Mouse (Mus musculus): Measurements from ENCODE around the gene Ddc. TPM values are rescaled to one million over a fixed set of nuclear protein-coding genes. Genes with fewer than 3 reads are reported as not detected.

Ddc gene
- total and polyA plus RNA-seq, 3 experiments = 0.17 to 0.33 TPM; not detected in 1

GRCm38 (mm10) chr11:11820251-11820650 lies 77.7 kb downstream of the Ddc start:
- DNase-seq (ENCODE audit: extremely low read depth) = peak; percentile 97
- in situ Hi-C loops (cut with MboI; ENCODE audit: low pct_ligation_motif_present, low pct_unique_long_range_greater_than_20kb, low sequenced_read_pairs) (loop anchor here (25.0 kb wide), 3 partner anchors 392 to 717 kb away; no protein-coding TSS in a partner anchor), dilution Hi-C loops (cut with MboI; ENCODE audit: extremely low pct_ligation_motif_present, extremely low pct_unique_long_range_greater_than_20kb, low sequenced_read_pairs) (loop anchor here (25.0 kb wide), 1 partner anchor 142 kb away; no protein-coding TSS in a partner anchor)
- Histone ChIP-seq H3K9me3 (replicated peaks; ENCODE audit: low read length) (no peaks in the 10 kb centered on the region), H3K4me2 (ENCODE audit: insufficient read depth, low read depth, poor library complexity, severe bottlenecking) (no peak overlapping the region), H3K27ac (ENCODE audit: insufficient read depth, low read depth) (no peak overlapping the region), H3K4me1 (ENCODE audit: control insufficient read depth in 1 of 2, insufficient read depth in 2 of 2) (peaks cover 6 to 29% of the 10 kb centered on the region in 2 experiments), H3K79me2 (replicated peaks; ENCODE audit: control insufficient read depth, extremely low read depth, insufficient read depth, poor library complexity, severe bottlenecking) (no peaks in the 10 kb centered on the region), H3K36me3 (replicated peaks in 1 of 2; ENCODE audit: control insufficient read depth in 1 of 2, insufficient read depth in 1 of 2, low read length in 1 of 2) (no peaks in the 10 kb centered on the region), H3K27me3 (replicated peaks) (no peaks in the 10 kb centered on the region), H3K9ac (ENCODE audit: insufficient read depth, low read depth) (0 out of 2 replicates have a peak overlapping the region, but pooled peaks have one; percentile 11), H3K4me3 (replicated peaks in 1 of 3; ENCODE audit: low read depth in 2 of 3, low read length in 2 of 3, poor library complexity in 1 of 3) (no peak overlapping the region)
- 0 out of 2 replicates have a peak, but pooled peaks have one; percentile 43 for TF ChIP-seq TBP (conservative IDR thresholded peaks at IDR 0.05; ENCODE audit: low read depth, low read length)
- no peak for TF ChIP-seq UBTF (IDR thresholded peaks at IDR 0.05; ENCODE audit: low read depth, low read length)
- no peak; the same call in none of the 2 replicates for TF ChIP-seq RAD21 (IDR thresholded peaks at IDR 0.05; ENCODE audit: low read depth, low read length)
- TF ChIP-seq POLR2A (IDR thresholded peaks at IDR 0.05; ENCODE audit: low read depth, low read length) = 0 out of 2 replicates have a peak, but pooled peaks have one; percentile 27
- peak; percentile 20; the same call in 1 of the 2 replicates for TF ChIP-seq MYC (IDR thresholded peaks at IDR 0.05; ENCODE audit: low read depth, low read length)
- TF ChIP-seq E2F4 (IDR thresholded peaks at IDR 0.05; ENCODE audit: insufficient replicate concordance, low read depth, low read length) = no peak
- TF ChIP-seq MAFK (IDR thresholded peaks at IDR 0.05; ENCODE audit: insufficient replicate concordance, low read length) = no peak
- no peak for TF ChIP-seq EP300 (IDR thresholded peaks at IDR 0.05; ENCODE audit: low read length)
- no peak for TF ChIP-seq GABPA (IDR thresholded peaks at IDR 0.05; ENCODE audit: insufficient replicate concordance, low read depth, low read length)
- no peak for TF ChIP-seq TCF12 (IDR thresholded peaks at IDR 0.05; ENCODE audit: low read depth, low read length)
- no peak for TF ChIP-seq RCOR1 (conservative IDR thresholded peaks at IDR 0.05; ENCODE audit: low read depth, low read length)
- no peak for TF ChIP-seq MAX (IDR thresholded peaks at IDR 0.05; ENCODE audit: low read length)
- no peak for TF ChIP-seq ZKSCAN1 (IDR thresholded peaks at IDR 0.05; ENCODE audit: borderline replicate concordance, low read depth, low read length)
- TF ChIP-seq NELFE (IDR thresholded peaks at IDR 0.05; ENCODE audit: low read depth, low read length) = no peak; the same call in 1 of the 2 replicates
- TF ChIP-seq SMC3 (IDR thresholded peaks at IDR 0.05; ENCODE audit: low read depth, low read length) = peak; percentile 100
- TF ChIP-seq ZC3H11A (IDR thresholded peaks at IDR 0.05; ENCODE audit: low read depth, low read length) = peak; percentile 99
- TF ChIP-seq IRF4 (IDR thresholded peaks at IDR 0.05; ENCODE audit: low read depth, low read length) = 0 out of 2 replicates have a peak, but pooled peaks have one; percentile 30
- TF ChIP-seq HCFC1 (IDR thresholded peaks at IDR 0.05; ENCODE audit: low read depth, low read length) = no peak
- TF ChIP-seq NRF1 (IDR thresholded peaks at IDR 0.05; ENCODE audit: low read depth, low read length) = no peak
- TF ChIP-seq JUND (conservative IDR thresholded peaks at IDR 0.05; ENCODE audit: low read depth, low read length) = peak; percentile 31; the same call in 1 of the 2 replicates
- no peak for TF ChIP-seq SIN3A (IDR thresholded peaks at IDR 0.05; ENCODE audit: low read length)
- no peak for TF ChIP-seq ELF1 (IDR thresholded peaks at IDR 0.05; ENCODE audit: low read depth, low read length)
- no peak for TF ChIP-seq CHD2 (IDR thresholded peaks at IDR 0.05; ENCODE audit: low read length)
- peak; percentile 74 to 99 for TF ChIP-seq CTCF (conservative IDR thresholded peaks at IDR 0.05 in 1 of 2, IDR thresholded peaks at IDR 0.05 in 1 of 2; ENCODE audit: low read depth in 2 of 2, low read length in 2 of 2)
- TF ChIP-seq JUN (IDR thresholded peaks at IDR 0.05; ENCODE audit: insufficient read depth, low read depth, low read length) = no peak
- no peak for TF ChIP-seq PAX5 (IDR thresholded peaks at IDR 0.05; ENCODE audit: low read length)
- TF ChIP-seq POLR2AphosphoS2 (IDR thresholded peaks at IDR 0.05; ENCODE audit: low read depth, low read length) = no peak
- TF ChIP-seq ETS1 (conservative IDR thresholded peaks at IDR 0.05; ENCODE audit: low read depth, low read length) = no peak
- TF ChIP-seq MAZ (IDR thresholded peaks at IDR 0.05; ENCODE audit: low read depth, low read length) = no peak
- TF ChIP-seq USF1 (IDR thresholded peaks at IDR 0.05; ENCODE audit: low read depth, low read length) = no peak
- no peak for TF ChIP-seq MXI1 (IDR thresholded peaks at IDR 0.05; ENCODE audit: low read depth, low read length)
- no peak for TF ChIP-seq BHLHE40 (IDR thresholded peaks at IDR 0.05; ENCODE audit: low read depth, low read length)
- no peak for TF ChIP-seq ZMIZ1 (IDR thresholded peaks at IDR 0.05; ENCODE audit: low read depth, low read length)
- no peak for TF ChIP-seq KAT2A (IDR thresholded peaks at IDR 0.05; ENCODE audit: insufficient replicate concordance, low read length)
- TF ChIP-seq MEF2A (IDR thresholded peaks at IDR 0.05; ENCODE audit: borderline replicate concordance, low read depth, low read length) = no peak
- no peak for TF ChIP-seq CHD1 (IDR thresholded peaks at IDR 0.05; ENCODE audit: low read depth, low read length)
- no peak for TF ChIP-seq ZNF384 (IDR thresholded peaks at IDR 0.05; ENCODE audit: low read depth, low read length)

All from CH12.LX (cell line).